Mouse (Mus musculus): ENCODE measurements around the gene Otulin. TPM values are rescaled to one million over a fixed set of nuclear protein-coding genes. Genes with fewer than 3 reads are reported as not detected.
A peak's percentile ranks its signal among the peaks of the same experiment; 100 is the strongest.

The Otulin gene
- polyA plus RNA-seq, 1 experiment, result 100 TPM

- H3K4me1 ChIP-seq (ENCODE audit: control insufficient read depth, insufficient read depth, low read length), result peaks cover 64% of the 10 kb centered on the region
- H3K27ac ChIP-seq (ENCODE audit: insufficient read depth, low read depth, low read length), result peak overlapping the region; percentile 54
- H3K4me3 ChIP-seq (ENCODE audit: insufficient read depth, low read length), result no peak overlapping the region
- TF ChIP-seq CTCF (IDR thresholded peaks at IDR 0.05; ENCODE audit: low read depth, low read length) (no peak), POLR2A (IDR thresholded peaks at IDR 0.05; ENCODE audit: borderline replicate concordance, low read depth, low read length) (no peak)
Observed at GRCm38 (mm10) chr15:27620475-27621185, 9.9 kb downstream of the Otulin start.

- Histone ChIP-seq H3K4me3 (ENCODE audit: insufficient read depth, low read length) (no peak overlapping the region), H3K4me1 (ENCODE audit: control insufficient read depth, insufficient read depth, low read length) (peaks cover 70% of the 10 kb centered on the region), H3K27ac (ENCODE audit: insufficient read depth, low read depth, low read length) (peak overlapping the region; percentile 5)
- TF ChIP-seq POLR2A (IDR thresholded peaks at IDR 0.05; ENCODE audit: borderline replicate concordance, low read depth, low read length), result no peak
- no peak for TF ChIP-seq CTCF (IDR thresholded peaks at IDR 0.05; ENCODE audit: low read depth, low read length)
Observed at GRCm38 (mm10) chr15:27619683-27620082, 10.8 kb downstream of the Otulin start.

- peaks cover 62% of the 10 kb centered on the region for H3K4me1 ChIP-seq (ENCODE audit: control insufficient read depth, insufficient read depth, low read length)
- H3K27ac ChIP-seq (ENCODE audit: insufficient read depth, low read depth, low read length), result peak overlapping the region; percentile 31
- TF ChIP-seq CTCF (IDR thresholded peaks at IDR 0.05; ENCODE audit: low read depth, low read length), result no peak
- no peak overlapping the region for H3K4me3 ChIP-seq (ENCODE audit: insufficient read depth, low read length)
Observed at GRCm38 (mm10) chr15:27618778-27619533, 11.5 kb downstream of the Otulin start.

- TF ChIP-seq POLR2A (IDR thresholded peaks at IDR 0.05; ENCODE audit: borderline replicate concordance, low read depth, low read length) (no peak), CTCF (IDR thresholded peaks at IDR 0.05; ENCODE audit: low read depth, low read length) (no peak)
- H3K4me3 ChIP-seq (ENCODE audit: insufficient read depth, low read length), result no peak overlapping the region
- peak overlapping the region; percentile 56 for H3K27ac ChIP-seq (ENCODE audit: insufficient read depth, low read depth, low read length)
- peaks cover 50% of the 10 kb centered on the region for H3K4me1 ChIP-seq (ENCODE audit: control insufficient read depth, insufficient read depth, low read length)
Observed at GRCm38 (mm10) chr15:27617227-27617626, 13.3 kb downstream of the Otulin start.

GRCm38 (mm10) chr15:27616159-27616558 is 14.3 kb downstream of the Otulin start:
- TF ChIP-seq POLR2A (IDR thresholded peaks at IDR 0.05; ENCODE audit: borderline replicate concordance, low read depth, low read length) (no peak), CTCF (IDR thresholded peaks at IDR 0.05; ENCODE audit: low read depth, low read length) (no peak)
- Histone ChIP-seq H3K4me3 (ENCODE audit: insufficient read depth, low read length) (no peak overlapping the region), H3K27ac (ENCODE audit: insufficient read depth, low read depth, low read length) (peak overlapping the region; percentile 56), H3K4me1 (ENCODE audit: control insufficient read depth, insufficient read depth, low read length) (peaks cover 42% of the 10 kb centered on the region)

GRCm38 (mm10) chr15:27613255-27613654 is 17.2 kb downstream of the Otulin start:
- H3K4me1 ChIP-seq (ENCODE audit: control insufficient read depth, insufficient read depth, low read length), result peaks cover 25% of the 10 kb centered on the region
- H3K27ac ChIP-seq (ENCODE audit: insufficient read depth, low read depth, low read length), result no peak overlapping the region
- H3K4me3 ChIP-seq (ENCODE audit: insufficient read depth, low read length), result no peak overlapping the region
- TF ChIP-seq POLR2A (IDR thresholded peaks at IDR 0.05; ENCODE audit: borderline replicate concordance, low read depth, low read length) (no peak), CTCF (IDR thresholded peaks at IDR 0.05; ENCODE audit: low read depth, low read length) (no peak)

GRCm38 (mm10) chr15:27612533-27613221 is 17.8 kb downstream of the Otulin start:
- H3K4me3 ChIP-seq (ENCODE audit: insufficient read depth, low read length), result no peak overlapping the region
- H3K4me1 ChIP-seq (ENCODE audit: control insufficient read depth, insufficient read depth, low read length), result peaks cover 22% of the 10 kb centered on the region
- H3K27ac ChIP-seq (ENCODE audit: insufficient read depth, low read depth, low read length), result peak overlapping the region; percentile 24
- TF ChIP-seq CTCF (IDR thresholded peaks at IDR 0.05; ENCODE audit: low read depth, low read length), result peak; percentile 44; the same call in 1 of the 2 replicates
- TF ChIP-seq POLR2A (IDR thresholded peaks at IDR 0.05; ENCODE audit: borderline replicate concordance, low read depth, low read length), result no peak

- no peak overlapping the region for H3K27ac ChIP-seq (ENCODE audit: insufficient read depth, low read depth, low read length)
- TF ChIP-seq POLR2A (IDR thresholded peaks at IDR 0.05; ENCODE audit: borderline replicate concordance, low read depth, low read length) (no peak), CTCF (IDR thresholded peaks at IDR 0.05; ENCODE audit: low read depth, low read length) (no peak)
- H3K4me3 ChIP-seq (ENCODE audit: insufficient read depth, low read length), result no peak overlapping the region
- H3K4me1 ChIP-seq (ENCODE audit: control insufficient read depth, insufficient read depth, low read length), result peaks cover 6% of the 10 kb centered on the region
Observed at GRCm38 (mm10) chr15:27609554-27609953, 20.9 kb downstream of the Otulin start.

GRCm38 (mm10) chr15:27605252-27605651 is 25.2 kb downstream of the Otulin start:
- no peak for TF ChIP-seq CTCF (IDR thresholded peaks at IDR 0.05; ENCODE audit: low read depth, low read length)
- no peak for TF ChIP-seq POLR2A (IDR thresholded peaks at IDR 0.05; ENCODE audit: borderline replicate concordance, low read depth, low read length)

More at GRCm38 (mm10) chr15:27605252-27605651, 25.2 kb downstream of the Otulin start:
- H3K4me1 ChIP-seq (ENCODE audit: control insufficient read depth, insufficient read depth, low read length), result peaks cover 14% of the 10 kb centered on the region
- no peak overlapping the region for H3K4me3 ChIP-seq (ENCODE audit: insufficient read depth, low read length)
- no peak overlapping the region for H3K27ac ChIP-seq (ENCODE audit: insufficient read depth, low read depth, low read length)
